Mouse (Mus musculus) myocyte (in vitro differentiated cells): ENCODE data around the gene Tnfsf10. TPM values are rescaled to one million over a fixed set of nuclear protein-coding genes. Genes with fewer than 3 reads are reported as not detected.

ENCODE experiments used
- H3K27me3 ChIP-seq: one replicate; pipeline ENCODE4 v1.6.1; 2011; ENCODE audit not compliant: control insufficient read depth, insufficient read depth, insufficient read length
- H3K36me3 ChIP-seq: one replicate; pipeline ENCODE4 v1.6.1; 2011; ENCODE audit not compliant: control insufficient read depth, insufficient read depth
- H3K4me2 ChIP-seq: one replicate; pipeline ENCODE4 v1.6.1; 2011; ENCODE audit warnings: low read depth, control low read depth
- H3K4me3 ChIP-seq: one replicate; pipeline ENCODE4 v1.5.1; 2011; ENCODE audit warnings: mild to moderate bottlenecking, control low read depth, moderate library complexity
- H3K79me2 ChIP-seq: one replicate; pipeline ENCODE4 v1.6.1; 2011; ENCODE audit not compliant: control insufficient read depth, insufficient read depth
- H3ac ChIP-seq: one replicate; pipeline ENCODE4 v1.6.1; 2011; ENCODE audit not compliant: control insufficient read depth, insufficient read length
- CEBPB ChIP-seq: IDR thresholded peaks from 2 replicates; pipeline ENCODE4 v1.6.1; 2011; ENCODE audit warnings: mild to moderate bottlenecking, moderate library complexity; ENCODE audit not compliant: poor library complexity, insufficient read depth, severe bottlenecking
- E2F4 ChIP-seq: IDR thresholded peaks from one replicate; pipeline ENCODE4 v1.6.1; 2011; ENCODE audit warnings: mild to moderate bottlenecking, control low read depth, moderate library complexity; ENCODE audit not compliant: insufficient read depth
- MAX ChIP-seq: IDR thresholded peaks from one replicate; pipeline ENCODE4 v1.6.1; 2011; ENCODE audit warnings: low read depth, mild to moderate bottlenecking, control low read depth
- MYOD1 ChIP-seq, 3 experiments: IDR thresholded peaks; one replicate each; pipeline ENCODE4 v1.6.1; 2011; ENCODE audit warnings: control low read depth in 2 of 3, low read depth in 2 of 3, mild to moderate bottlenecking in 2 of 3, moderate library complexity in 1 of 3; ENCODE audit not compliant: insufficient read length in 2 of 3, control insufficient read depth in 1 of 3
- MYOG ChIP-seq, 3 experiments: IDR thresholded peaks; one replicate each; pipeline ENCODE4 v1.6.1; 2011; ENCODE audit warnings: control low read depth in 2 of 3, low read depth in 2 of 3, mild to moderate bottlenecking in 2 of 3; ENCODE audit not compliant: insufficient read length in 2 of 3, control insufficient read depth in 1 of 3, insufficient read depth in 1 of 3
- POLR2A ChIP-seq: IDR thresholded peaks from one replicate; pipeline ENCODE4 v1.6.1; 2011; ENCODE audit warnings: low read depth, mild to moderate bottlenecking, control low read depth, moderate library complexity; ENCODE audit not compliant: insufficient read length
- POLR2AphosphoS2 ChIP-seq: IDR thresholded peaks from one replicate; pipeline ENCODE4 v1.6.1; 2011; ENCODE audit warnings: low read depth, control low read depth; ENCODE audit not compliant: insufficient read length
- REST ChIP-seq: IDR thresholded peaks from one replicate; pipeline ENCODE4 v1.6.1; 2011; ENCODE audit warnings: mild to moderate bottlenecking, control low read depth, moderate library complexity; ENCODE audit not compliant: insufficient read depth, insufficient read length
- SRF ChIP-seq: IDR thresholded peaks from one replicate; pipeline ENCODE4 v1.6.1; 2011; ENCODE audit warnings: low read depth; ENCODE audit not compliant: control insufficient read depth, insufficient read length
- TCF12 ChIP-seq: IDR thresholded peaks from one replicate; pipeline ENCODE4 v1.6.1; 2011; ENCODE audit warnings: mild to moderate bottlenecking, control low read depth; ENCODE audit not compliant: poor library complexity, insufficient read depth, severe bottlenecking
- TCF3 ChIP-seq: IDR thresholded peaks from one replicate; pipeline ENCODE4 v1.6.1; 2011; ENCODE audit warnings: low read depth, control low read depth; ENCODE audit not compliant: insufficient read length
- USF1 ChIP-seq: IDR thresholded peaks from one replicate; pipeline ENCODE4 v1.6.1; 2011; ENCODE audit warnings: low read depth, mild to moderate bottlenecking, control low read depth, moderate library complexity
- polyA plus RNA-seq: library from polyadenylated mRNA; unstranded; fragments of >200 nt; fragmentation: generic; extraction: Trizol; gene quantifications from one replicate; pipeline ENCODE4 v1.2.1, GENCODE M21; 2012; ENCODE audit warnings: missing spikeins

Gene Tnfsf10
- polyA plus RNA-seq, 1 experiment, result not detected

GRCm38 (mm10) chr3:27345526-27345925, 28.7 kb downstream of the Tnfsf10 start:
- no peak overlapping the region for H3ac ChIP-seq
- TF ChIP-seq SRF (no peak), POLR2A (no peak), TCF3 (no peak), CEBPB (no peak), MYOG (IDR thresholded peaks at IDR 0.05; ENCODE audit: control insufficient read depth in 1 of 3, insufficient read depth in 1 of 3, insufficient read length in 2 of 3, low read depth in 2 of 3) (no peak), MYOD1 (IDR thresholded peaks at IDR 0.05; ENCODE audit: control insufficient read depth in 1 of 3, insufficient read length in 2 of 3, low read depth in 2 of 3) (no peak)
- peaks cover 5% of the 10 kb centered on the region for H3K27me3 ChIP-seq
- H3K4me2 ChIP-seq, result no peak overlapping the region
- H3K4me3 ChIP-seq, result no peak overlapping the region
- H3K79me2 ChIP-seq, result no peaks in the 10 kb centered on the region
- no peaks in the 10 kb centered on the region for H3K36me3 ChIP-seq

- H3ac ChIP-seq, result no peak overlapping the region
- H3K79me2 ChIP-seq, result no peaks in the 10 kb centered on the region
- no peak for TF ChIP-seq POLR2A
- TF ChIP-seq TCF12, result no peak
- TF ChIP-seq POLR2AphosphoS2, result no peak
- no peak for TF ChIP-seq MYOD1 (IDR thresholded peaks at IDR 0.05; ENCODE audit: control insufficient read depth in 1 of 3, insufficient read length in 2 of 3, low read depth in 2 of 3)
- TF ChIP-seq TCF3, result no peak
- no peak overlapping the region for H3K4me3 ChIP-seq
- H3K27me3 ChIP-seq, result no peaks in the 10 kb centered on the region
- no peaks in the 10 kb centered on the region for H3K36me3 ChIP-seq
- H3K4me2 ChIP-seq, result no peak overlapping the region
Observed at GRCm38 (mm10) chr3:27348462-27348861, 31.6 kb downstream of the Tnfsf10 start.

- H3K79me2 ChIP-seq, result no peaks in the 10 kb centered on the region
- H3ac ChIP-seq, result no peak overlapping the region
- no peak overlapping the region for H3K4me2 ChIP-seq
- H3K27me3 ChIP-seq, result no peaks in the 10 kb centered on the region
- no peak overlapping the region for H3K4me3 ChIP-seq
- no peaks in the 10 kb centered on the region for H3K36me3 ChIP-seq
- TF ChIP-seq E2F4 (no peak), REST (no peak), USF1 (no peak), MYOD1 (IDR thresholded peaks at IDR 0.05; ENCODE audit: control insufficient read depth in 1 of 3, insufficient read length in 2 of 3, low read depth in 2 of 3) (no peak), TCF3 (no peak), MAX (no peak), CEBPB (no peak), POLR2A (no peak)
Observed at GRCm38 (mm10) chr3:27351105-27351504, 34.3 kb downstream of the Tnfsf10 start.

GRCm38 (mm10) chr3:27359100-27359720, 42.4 kb downstream of the Tnfsf10 start:
- Histone ChIP-seq H3K4me2 (no peak overlapping the region), H3K27me3 (no peaks in the 10 kb centered on the region), H3K4me3 (no peak overlapping the region), H3K79me2 (no peaks in the 10 kb centered on the region), H3ac (no peak overlapping the region), H3K36me3 (no peaks in the 10 kb centered on the region)
- TF ChIP-seq MYOG (IDR thresholded peaks at IDR 0.05; ENCODE audit: control insufficient read depth in 1 of 3, insufficient read depth in 1 of 3, insufficient read length in 2 of 3, low read depth in 2 of 3), result no peak
- TF ChIP-seq POLR2A, result no peak
- TF ChIP-seq SRF, result no peak
- no peak for TF ChIP-seq USF1
- TF ChIP-seq POLR2AphosphoS2, result no peak
- no peak for TF ChIP-seq REST
- TF ChIP-seq MAX, result no peak
- TF ChIP-seq CEBPB, result no peak
- TF ChIP-seq TCF3, result no peak
- TF ChIP-seq MYOD1 (IDR thresholded peaks at IDR 0.05; ENCODE audit: control insufficient read depth in 1 of 3, insufficient read length in 2 of 3, low read depth in 2 of 3), result no peak
- no peak for TF ChIP-seq E2F4
- TF ChIP-seq TCF12, result no peak

DNA sequence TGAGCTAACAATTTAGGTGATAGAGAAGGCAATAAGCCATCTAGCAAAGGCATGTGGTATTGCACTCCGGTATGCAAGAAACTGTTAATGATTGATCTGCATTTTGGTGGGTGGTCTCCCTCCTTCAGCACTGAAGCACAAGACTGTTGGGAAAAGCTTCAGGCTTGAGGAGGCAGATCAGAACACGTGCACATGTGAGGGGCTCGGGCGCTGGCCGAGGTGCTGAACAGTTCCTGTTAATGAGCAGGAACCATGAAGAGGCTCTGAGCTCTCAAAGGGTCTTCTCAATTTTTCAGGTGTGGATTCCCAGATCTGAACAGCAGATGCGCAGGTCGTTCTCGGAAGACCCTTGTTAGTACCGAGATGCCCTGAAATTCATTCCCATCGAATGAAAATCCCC, 53.3 kb downstream of the Tnfsf10 start:
- peaks cover 11% of the 10 kb centered on the region for H3K27me3 ChIP-seq
- H3K4me2 ChIP-seq, result no peak overlapping the region
- H3K79me2 ChIP-seq, result no peaks in the 10 kb centered on the region
- H3ac ChIP-seq, result no peak overlapping the region
- no peak for TF ChIP-seq MYOG (IDR thresholded peaks at IDR 0.05; ENCODE audit: control insufficient read depth in 1 of 3, insufficient read depth in 1 of 3, insufficient read length in 2 of 3, low read depth in 2 of 3)
- TF ChIP-seq REST, result peak; percentile 85
- H3K4me3 ChIP-seq, result no peak overlapping the region
- no peaks in the 10 kb centered on the region for H3K36me3 ChIP-seq
